Mouse (Mus musculus) liver, adult 2 months (tissue): ENCODE measurements around the gene Folr2.

Experiments
- CTCF ChIP-seq: fragments of 200-500 bp; IDR thresholded peaks from 2 replicates; pipeline ENCODE4 v1.5.1; 2011; ENCODE audit warnings: low read depth, low read length, control low read depth
- POLR2A ChIP-seq: fragments of 200-500 bp; IDR thresholded peaks from 2 replicates; pipeline ENCODE4 v1.6.1; 2011; ENCODE audit warnings: low read length, control low read depth; ENCODE audit not compliant: insufficient read depth; ENCODE audit errors: extremely low read depth

DNA sequence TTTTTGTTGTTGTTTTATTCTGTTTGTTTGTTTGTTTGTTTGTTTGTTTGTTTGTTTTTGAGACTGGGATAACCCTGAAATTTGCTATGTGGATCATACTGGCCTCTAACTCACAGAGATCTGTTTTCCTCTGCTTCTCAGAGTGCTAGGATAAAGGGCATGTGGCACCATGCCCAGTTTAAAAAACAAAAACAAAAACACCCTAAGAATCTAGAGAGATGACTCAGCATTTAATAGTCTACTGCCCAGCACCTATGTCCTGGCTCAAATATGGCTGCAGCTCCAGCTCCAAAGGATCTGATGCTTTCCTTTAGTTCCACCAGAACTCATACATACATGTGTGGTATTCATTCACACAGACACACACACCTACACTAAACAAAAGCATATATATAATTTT, 4.0 kb upstream of the Folr2 start:
- TF ChIP-seq POLR2A (no peak), CTCF (no peak)
